Mouse (Mus musculus) ovary, adult 2 months (tissue): ENCODE data around the gene Smg7. TPM values are rescaled to one million over a fixed set of nuclear protein-coding genes. Genes with fewer than 3 reads are reported as not detected.

Experiments
- polyA plus RNA-seq: library from polyadenylated mRNA; depleted of rRNA; stranded (reverse); fragments of >200 nt; gene quantifications from 2 replicates; pipeline ENCODE4 v1.2.3, GENCODE M21; 2012; rRNA removed

Smg7 gene
- 20.8 and 38.9 TPM in 2 replicates for polyA plus RNA-seq

GRCm38 (mm10) chr1:152901765-152902664 lies at the start of gene Smg7:
Gene Smg7 (minus strand): TSS chr1:152902646.

DNA sequence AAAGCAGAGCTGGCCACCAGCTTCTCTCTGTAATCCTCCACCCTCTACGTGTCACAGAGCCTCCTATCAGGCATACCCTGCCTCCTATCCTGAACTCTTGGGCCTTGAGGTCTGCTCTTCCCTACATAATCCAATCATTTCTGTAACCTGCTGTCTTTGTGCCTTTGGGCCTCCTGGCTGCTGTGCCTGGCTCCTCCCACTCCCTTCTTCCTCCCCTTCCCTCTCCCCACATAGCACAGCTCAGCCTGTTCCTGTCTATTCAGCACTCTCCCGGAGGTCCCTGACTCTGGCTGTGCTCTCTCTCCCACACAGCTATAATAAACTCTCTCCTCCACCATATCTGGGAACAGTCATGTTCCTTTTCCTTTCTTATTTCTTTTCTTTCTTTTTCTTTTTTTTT lies 102.5 kb downstream of the Smg7 start, which contains the start of gene Ncf2:
Gene Ncf2 (plus strand): TSS at position 298 of the 400 bp plus-strand sequence.

Other genes with a start within 250 kb of the Smg7 start
- gene Apobec4, start 152.1 kb downstream of the Smg7 start, polyA plus RNA-seq: 0.10 TPM in 1 of 2 replicates, not detected in the other
- 10.3 and 12.4 TPM in 2 replicates for gene Rgl1, start 136.3 kb downstream of the Smg7 start, polyA plus RNA-seq
- gene Arpc5, start 136.1 kb downstream of the Smg7 start, polyA plus RNA-seq: 53.4 and 63.2 TPM in 2 replicates
- 7.0 and 7.9 TPM in 2 replicates for gene Ncf2, start 102.5 kb downstream of the Smg7 start, polyA plus RNA-seq
- 2.8 and 2.9 TPM in 2 replicates for gene Nmnat2, start 52.3 kb upstream of the Smg7 start, polyA plus RNA-seq